Mouse (Mus musculus): ENCODE measurements around the gene Hist4h4. TPM values are rescaled to one million over a fixed set of nuclear protein-coding genes. Genes with fewer than 3 reads are reported as not detected.
"Not testable (repeated sequence)": the region's sequence is repeated elsewhere in the genome, so short reads cannot be mapped to it uniquely, and the experiment has no call there.

The Hist4h4 gene
- polyA plus RNA-seq, 1 experiment from 2014 or later, result 0.47 TPM

DNA sequence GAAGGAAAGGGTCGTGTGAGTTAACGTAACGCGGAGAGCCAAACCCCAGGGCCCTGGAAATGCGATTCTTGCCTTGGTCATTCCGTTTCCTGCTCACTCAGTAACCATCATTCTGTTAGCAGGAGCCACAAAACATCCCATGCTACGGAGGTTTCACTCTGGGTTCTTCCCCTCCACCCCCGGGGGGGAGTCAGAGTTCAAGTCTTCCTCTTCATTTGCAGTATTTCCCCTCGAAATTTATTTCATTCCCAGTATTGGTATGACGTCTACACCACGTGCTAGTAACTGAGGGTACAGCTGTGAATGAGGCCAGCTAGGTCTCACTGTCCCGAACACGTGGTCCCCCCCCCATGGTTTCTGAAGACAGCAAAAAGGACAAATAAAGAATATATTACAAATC is 5.5 kb upstream of the Hist4h4 start:
- Histone ChIP-seq H3K27me3 (replicated peaks; ENCODE audit: low read depth, poor library complexity, severe bottlenecking) (no peaks in the 10 kb centered on the region), H3K27ac (replicated peaks) (no peak overlapping the region), H3K36me3 (replicated peaks) (peaks cover 48% of the 10 kb centered on the region), H3K4me1 (peaks cover 27% of the 10 kb centered on the region), H3K4me3 (peak overlapping the region; percentile 88), H3K9me3 (no peaks in the 10 kb centered on the region)
- DNase-seq (ENCODE audit: low spot score), result no peak
- WGBS, result 70% methylated on average over 13 of the region's 13 CpGs

DNA sequence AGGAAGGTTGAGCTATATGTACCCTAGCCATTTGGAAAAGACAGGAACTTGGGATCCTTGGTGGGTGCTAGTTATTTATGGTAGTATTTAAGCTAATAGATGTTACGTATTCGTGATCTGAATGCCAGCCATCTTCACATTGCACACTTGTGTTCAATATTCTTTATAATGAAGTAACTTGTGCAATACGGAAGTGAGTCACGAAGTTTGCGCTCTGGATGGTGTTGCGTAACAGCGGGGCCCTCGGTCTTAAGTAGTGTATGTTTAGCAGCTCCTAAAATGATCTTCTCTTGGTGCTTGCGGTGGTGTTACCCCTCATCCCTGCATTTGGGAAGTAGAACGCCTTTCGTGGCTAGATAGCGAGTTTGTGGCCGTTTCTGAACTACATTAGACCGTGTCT is 4.9 kb upstream of the Hist4h4 start:
- no peaks in the 10 kb centered on the region for H3K27me3 ChIP-seq (replicated peaks; ENCODE audit: low read depth, poor library complexity, severe bottlenecking)
- peak overlapping the region; percentile 88 for H3K4me3 ChIP-seq
- H3K36me3 ChIP-seq (replicated peaks), result peaks cover 42% of the 10 kb centered on the region
- H3K27ac ChIP-seq (replicated peaks), result peak overlapping the region; percentile 84; the same call in 1 of the 2 replicates
- no peaks in the 10 kb centered on the region for H3K9me3 ChIP-seq
- peaks cover 28% of the 10 kb centered on the region for H3K4me1 ChIP-seq
- DNase-seq (ENCODE audit: low spot score), result no peak
- 40% methylated on average over 14 of the region's 14 CpGs for WGBS

DNA sequence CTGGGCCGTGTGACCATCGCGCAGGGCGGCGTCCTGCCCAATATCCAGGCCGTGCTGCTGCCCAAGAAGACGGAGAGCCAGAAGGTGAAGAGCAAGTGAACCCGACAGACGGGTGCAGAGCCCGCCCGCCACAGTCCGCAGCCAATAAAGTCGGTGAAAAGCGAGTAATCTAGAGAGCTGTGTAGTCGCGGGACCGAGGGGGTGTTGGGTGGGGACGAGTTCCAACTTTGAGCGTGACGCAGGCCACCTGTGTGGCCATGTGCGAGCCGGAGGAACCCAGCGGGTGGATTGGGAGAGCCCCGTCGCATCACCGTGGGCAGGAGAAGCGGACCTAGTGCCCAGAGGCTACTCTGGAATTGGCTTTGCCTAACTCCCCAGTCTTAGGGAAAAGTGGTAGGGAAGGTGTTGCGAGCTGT is 4.4 kb upstream of the Hist4h4 start:
- Histone ChIP-seq H3K36me3 (replicated peaks) (peaks cover 38% of the 10 kb centered on the region), H3K4me1 (peaks cover 28% of the 10 kb centered on the region), H3K4me3 (peak overlapping the region; percentile 88), H3K27ac (replicated peaks) (peak overlapping the region; percentile 84), H3K9me3 (no peaks in the 10 kb centered on the region), H3K27me3 (replicated peaks; ENCODE audit: low read depth, poor library complexity, severe bottlenecking) (no peaks in the 10 kb centered on the region)
- peak; percentile 44 for DNase-seq (ENCODE audit: low spot score)
- under 1% methylated on average over 28 of the region's 28 CpGs for WGBS

DNA sequence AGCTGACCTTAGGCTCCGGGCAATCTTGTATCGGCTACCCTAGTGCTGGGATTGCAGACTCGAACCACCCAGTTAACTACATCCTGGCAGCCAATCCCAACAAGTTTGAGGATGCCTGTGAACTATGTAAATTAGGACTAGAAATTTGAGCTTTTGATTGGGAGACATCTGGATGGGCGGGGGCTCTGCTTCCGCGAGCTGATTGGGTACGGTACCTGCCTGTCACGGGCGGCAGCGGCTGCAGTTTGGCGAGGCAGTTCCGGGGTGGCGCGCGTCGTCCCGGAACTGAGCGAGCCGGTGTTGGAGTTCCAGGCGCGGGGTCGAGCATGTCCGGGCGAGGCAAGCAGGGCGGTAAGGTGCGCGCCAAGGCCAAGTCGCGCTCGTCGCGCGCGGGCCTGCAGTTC is 3.8 kb upstream of the Hist4h4 start, which contains the start of gene H2afj:
H2afj (plus strand) TSS at position 231 of the 404 bp plus-strand sequence.
- DNase-seq (ENCODE audit: low spot score), result peak; percentile 98
- Histone ChIP-seq H3K9me3 (no peaks in the 10 kb centered on the region), H3K4me3 (peak within 1 kb of the TSS; percentile 88), H3K27me3 (replicated peaks; ENCODE audit: low read depth, poor library complexity, severe bottlenecking) (no peaks in the 10 kb centered on the region), H3K4me1 (peaks cover 33% of the 10 kb centered on the region), H3K27ac (replicated peaks) (peak within 1 kb of the TSS; percentile 87), H3K36me3 (replicated peaks) (peaks cover 31% of the 10 kb centered on the region)
- WGBS, result 0% methylated on average over 34 of the region's 34 CpGs

DNA sequence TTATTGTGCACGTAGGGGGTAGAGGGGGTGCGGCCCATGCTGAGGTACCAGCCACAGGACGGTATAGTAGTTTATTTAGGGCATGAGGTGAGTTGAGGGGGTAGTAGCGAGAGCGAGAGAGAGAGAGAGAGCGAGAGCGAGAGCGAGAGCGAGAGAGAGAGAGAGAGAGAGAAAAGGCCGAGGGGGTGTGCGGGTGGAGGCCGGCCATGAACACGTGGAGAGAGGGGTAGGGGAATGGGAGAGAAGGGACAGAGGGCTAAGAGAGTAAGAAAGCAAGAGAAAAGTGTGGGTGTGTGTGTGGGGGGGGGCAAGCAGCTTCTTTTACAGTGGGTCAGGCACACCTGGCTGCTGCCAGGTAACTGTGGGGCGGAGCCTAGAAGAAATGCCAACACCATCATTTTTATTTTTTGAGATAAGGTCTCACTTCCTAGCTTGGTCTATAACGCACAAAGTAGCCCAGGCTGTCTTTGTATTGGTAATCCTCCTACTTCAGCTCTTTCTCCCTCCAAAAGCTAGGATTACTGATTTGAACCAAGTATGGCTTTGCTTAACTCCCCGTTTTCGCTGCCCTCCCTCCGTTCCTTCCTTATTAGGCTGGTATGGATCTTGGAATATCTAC is 3.3 kb upstream of the Hist4h4 start:
- Histone ChIP-seq H3K27me3 (replicated peaks; ENCODE audit: low read depth, poor library complexity, severe bottlenecking) (no peaks in the 10 kb centered on the region), H3K9me3 (no peaks in the 10 kb centered on the region), H3K27ac (replicated peaks) (peak overlapping the region; percentile 87), H3K4me3 (peak overlapping the region; percentile 88), H3K36me3 (replicated peaks) (peaks cover 26% of the 10 kb centered on the region), H3K4me1 (peaks cover 36% of the 10 kb centered on the region)
- peak; percentile 54 for DNase-seq (ENCODE audit: low spot score)
- 30% methylated on average over 18 of the region's 18 CpGs for WGBS

DNA sequence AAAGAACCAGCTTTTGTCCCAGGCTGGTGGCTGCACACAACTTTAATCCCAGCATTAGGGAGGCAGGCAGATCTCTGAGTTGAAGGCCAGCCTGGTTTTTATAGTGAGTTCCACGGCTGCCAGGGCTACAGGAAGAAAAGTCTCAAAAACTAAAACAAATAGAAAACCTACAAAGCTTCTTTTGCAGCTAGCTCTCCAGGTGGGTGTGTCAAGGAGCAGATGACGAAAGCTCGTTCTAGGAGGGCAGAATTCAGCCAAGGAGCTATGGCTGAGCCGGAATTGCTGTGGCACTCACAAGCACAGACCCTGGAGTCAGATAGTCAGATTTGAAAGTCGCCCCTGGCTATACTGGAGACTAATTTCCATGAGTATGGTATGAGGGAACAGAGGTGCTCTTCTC is 2.6 kb upstream of the Hist4h4 start:
- Histone ChIP-seq H3K27ac (replicated peaks) (peak overlapping the region; percentile 87), H3K27me3 (replicated peaks; ENCODE audit: low read depth, poor library complexity, severe bottlenecking) (no peaks in the 10 kb centered on the region), H3K4me3 (no peak overlapping the region; the same call in 1 of the 2 replicates), H3K9me3 (no peaks in the 10 kb centered on the region), H3K36me3 (replicated peaks) (peaks cover 19% of the 10 kb centered on the region), H3K4me1 (peaks cover 36% of the 10 kb centered on the region)
- DNase-seq (ENCODE audit: low spot score), result no peak
- 62% methylated on average over 5 of the region's 5 CpGs for WGBS

DNA sequence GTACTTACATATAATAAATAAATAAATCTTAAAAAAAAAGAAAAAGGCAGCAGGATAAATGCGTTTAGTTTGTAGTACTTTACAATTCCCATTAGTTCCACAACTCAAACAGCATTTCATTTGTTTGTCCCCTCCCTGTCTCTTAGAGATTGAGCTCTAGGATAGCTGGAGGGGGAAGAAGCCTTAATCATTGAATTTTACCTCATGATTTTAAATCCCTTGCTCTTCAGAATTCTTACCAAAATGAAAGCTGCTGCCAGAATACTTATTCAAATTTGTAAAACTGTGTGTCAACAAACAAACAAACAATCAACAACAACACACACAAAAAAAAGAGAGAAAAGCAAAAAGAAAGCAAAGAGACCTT is 1.2 kb upstream of the Hist4h4 start:
- no peak overlapping the region for H3K27ac ChIP-seq (replicated peaks)
- peaks cover 36% of the 10 kb centered on the region for H3K4me1 ChIP-seq
- no peak overlapping the region for H3K4me3 ChIP-seq
- no peak for DNase-seq (ENCODE audit: low spot score)
- no peaks in the 10 kb centered on the region for H3K9me3 ChIP-seq
- H3K36me3 ChIP-seq (replicated peaks), result peaks cover 7% of the 10 kb centered on the region; the same call in 1 of the 2 replicates
- 83% methylated on average over 1 of the region's 1 CpGs for WGBS
- H3K27me3 ChIP-seq (replicated peaks; ENCODE audit: low read depth, poor library complexity, severe bottlenecking), result no peaks in the 10 kb centered on the region

DNA sequence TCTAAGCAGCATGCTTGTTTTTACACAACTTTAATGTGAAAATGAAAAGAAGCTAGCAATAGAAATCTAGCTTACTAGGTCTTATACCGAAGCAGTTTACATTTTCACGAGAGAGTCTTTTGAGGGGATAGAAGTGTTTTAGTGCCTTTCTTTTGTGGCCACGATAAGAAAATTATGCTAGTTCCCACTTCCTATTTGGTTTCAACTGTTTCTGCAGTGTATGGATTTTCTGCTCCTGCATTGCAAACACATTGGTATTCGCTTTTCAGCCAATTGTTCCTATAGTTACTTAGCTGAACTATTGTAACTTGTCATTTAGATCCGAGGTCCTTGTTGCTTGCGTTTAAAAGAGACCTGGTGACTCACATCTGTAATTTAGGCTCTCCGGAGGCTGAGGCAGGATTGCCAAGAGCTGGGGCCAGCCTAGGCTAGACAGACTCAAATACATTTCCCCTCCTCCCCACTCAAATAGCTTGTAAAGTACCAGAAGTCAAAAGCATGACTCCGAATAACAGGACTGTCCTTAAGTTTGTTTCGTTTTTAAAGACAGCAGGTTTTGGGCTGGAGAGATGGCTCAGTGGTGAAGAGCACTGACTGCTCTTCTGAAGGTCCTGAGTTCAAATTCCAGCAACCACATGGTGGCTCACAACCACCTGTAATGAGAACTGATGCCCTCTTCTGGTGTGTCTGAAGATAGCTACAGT is 642 bp upstream of the Hist4h4 start:
- peak overlapping the region; percentile 99 for H3K27ac ChIP-seq (replicated peaks)
- peaks cover 2% of the 10 kb centered on the region; the same call in 1 of the 2 replicates for H3K36me3 ChIP-seq (replicated peaks)
- no peak for DNase-seq (ENCODE audit: low spot score)
- no peaks in the 10 kb centered on the region for H3K27me3 ChIP-seq (replicated peaks; ENCODE audit: low read depth, poor library complexity, severe bottlenecking)
- 41% methylated on average over 9 of the region's 9 CpGs for WGBS
- H3K9me3 ChIP-seq, result no peaks in the 10 kb centered on the region
- peaks cover 36% of the 10 kb centered on the region for H3K4me1 ChIP-seq
- peak overlapping the region; percentile 74 for H3K4me3 ChIP-seq

DNA sequence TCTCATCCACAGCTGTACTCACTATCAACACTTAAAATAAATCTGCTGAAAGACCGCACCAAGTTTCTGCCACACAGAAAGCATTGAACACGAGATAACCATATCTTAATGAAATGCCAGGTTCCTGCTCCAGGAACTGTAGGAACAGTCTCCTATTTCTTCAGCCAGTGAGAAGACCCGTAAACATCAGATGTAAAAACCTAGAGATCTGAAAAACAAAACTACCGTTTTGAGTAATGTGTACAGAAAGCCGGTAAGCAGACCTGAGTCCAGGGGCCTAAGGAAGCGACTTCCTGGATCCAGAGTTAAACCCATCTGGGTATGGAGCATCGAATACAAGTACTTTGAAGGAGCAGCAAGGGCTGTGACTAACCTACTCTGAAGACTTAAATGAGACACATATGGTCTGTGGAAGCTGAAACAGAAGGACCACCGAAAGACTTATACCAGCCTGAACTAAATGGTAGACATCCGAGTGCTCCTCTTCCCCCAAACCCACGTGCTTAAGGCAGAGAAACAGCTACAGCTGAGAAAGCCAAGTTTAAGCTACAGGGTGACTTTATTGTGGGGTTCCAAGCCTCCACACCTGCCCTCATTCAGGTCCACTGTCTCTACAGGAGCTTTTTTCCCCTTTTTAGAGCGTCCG is 999 bp downstream of the Hist4h4 start:
- Histone ChIP-seq H3K4me1 (peaks cover 22% of the 10 kb centered on the region), H3K36me3 (replicated peaks) (no peaks in the 10 kb centered on the region), H3K27me3 (replicated peaks; ENCODE audit: low read depth, poor library complexity, severe bottlenecking) (no peaks in the 10 kb centered on the region), H3K27ac (replicated peaks) (peak overlapping the region; percentile 99), H3K9me3 (no peaks in the 10 kb centered on the region), H3K4me3 (peak overlapping the region; percentile 74)
- WGBS, result 23% methylated on average over 12 of the region's 12 CpGs
- DNase-seq (ENCODE audit: low spot score), result no peak

DNA sequence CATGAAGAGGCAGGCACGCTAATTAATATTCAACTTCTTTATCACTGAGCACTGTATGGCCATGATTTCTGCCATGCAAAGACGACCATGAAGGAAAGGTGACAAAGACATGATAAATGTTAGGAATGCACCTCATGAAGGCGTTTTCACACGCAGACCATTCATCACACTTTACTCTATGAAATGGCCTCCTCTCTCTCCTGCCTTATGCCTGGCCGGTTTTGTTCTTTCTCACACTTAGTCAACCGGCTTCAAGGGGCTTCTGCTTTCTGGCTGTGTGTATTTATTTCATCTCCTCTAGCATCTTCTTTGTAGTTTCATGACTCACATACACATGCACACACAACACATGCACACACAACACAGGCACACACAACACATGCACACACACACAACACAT is 2.9 kb downstream of the Hist4h4 start:
- 87% methylated on average over 6 of the region's 6 CpGs for WGBS
- DNase-seq (ENCODE audit: low spot score), result no peak
- Histone ChIP-seq H3K36me3 (replicated peaks) (no peaks in the 10 kb centered on the region), H3K27me3 (replicated peaks; ENCODE audit: low read depth, poor library complexity, severe bottlenecking) (no peaks in the 10 kb centered on the region), H3K9me3 (no peaks in the 10 kb centered on the region), H3K4me1 (peaks cover 14% of the 10 kb centered on the region), H3K4me3 (no peak overlapping the region), H3K27ac (replicated peaks) (no peak overlapping the region)

DNA sequence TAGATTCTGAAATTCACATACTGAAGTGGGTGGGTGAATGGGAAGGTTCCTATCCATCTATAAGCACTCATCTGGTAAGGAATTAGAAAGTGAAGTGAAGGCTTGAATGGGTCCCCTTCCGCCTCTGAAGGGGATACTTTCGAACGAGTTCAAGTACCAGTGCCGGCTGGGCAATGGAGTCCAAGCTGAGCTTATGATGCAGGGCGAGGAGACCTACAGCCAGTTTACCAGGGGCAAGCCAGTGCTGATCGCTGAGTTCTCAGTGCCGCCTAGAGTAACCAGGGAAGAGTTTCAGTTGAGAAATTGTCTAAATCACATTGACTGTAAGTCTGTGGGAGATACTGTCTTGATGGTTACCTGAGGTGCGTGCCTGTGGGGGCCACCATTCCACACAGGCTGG is 3.5 kb downstream of the Hist4h4 start:
- DNase-seq (ENCODE audit: low spot score), result no peak
- H3K27me3 ChIP-seq (replicated peaks; ENCODE audit: low read depth, poor library complexity, severe bottlenecking), result peaks cover 4% of the 10 kb centered on the region; the same call in 1 of the 2 replicates
- no peaks in the 10 kb centered on the region for H3K9me3 ChIP-seq
- H3K4me3 ChIP-seq, result no peak overlapping the region
- 93% methylated on average over 8 of the region's 8 CpGs for WGBS
- no peaks in the 10 kb centered on the region for H3K36me3 ChIP-seq (replicated peaks)
- H3K4me1 ChIP-seq, result peaks cover 14% of the 10 kb centered on the region
- H3K27ac ChIP-seq (replicated peaks), result no peak overlapping the region

DNA sequence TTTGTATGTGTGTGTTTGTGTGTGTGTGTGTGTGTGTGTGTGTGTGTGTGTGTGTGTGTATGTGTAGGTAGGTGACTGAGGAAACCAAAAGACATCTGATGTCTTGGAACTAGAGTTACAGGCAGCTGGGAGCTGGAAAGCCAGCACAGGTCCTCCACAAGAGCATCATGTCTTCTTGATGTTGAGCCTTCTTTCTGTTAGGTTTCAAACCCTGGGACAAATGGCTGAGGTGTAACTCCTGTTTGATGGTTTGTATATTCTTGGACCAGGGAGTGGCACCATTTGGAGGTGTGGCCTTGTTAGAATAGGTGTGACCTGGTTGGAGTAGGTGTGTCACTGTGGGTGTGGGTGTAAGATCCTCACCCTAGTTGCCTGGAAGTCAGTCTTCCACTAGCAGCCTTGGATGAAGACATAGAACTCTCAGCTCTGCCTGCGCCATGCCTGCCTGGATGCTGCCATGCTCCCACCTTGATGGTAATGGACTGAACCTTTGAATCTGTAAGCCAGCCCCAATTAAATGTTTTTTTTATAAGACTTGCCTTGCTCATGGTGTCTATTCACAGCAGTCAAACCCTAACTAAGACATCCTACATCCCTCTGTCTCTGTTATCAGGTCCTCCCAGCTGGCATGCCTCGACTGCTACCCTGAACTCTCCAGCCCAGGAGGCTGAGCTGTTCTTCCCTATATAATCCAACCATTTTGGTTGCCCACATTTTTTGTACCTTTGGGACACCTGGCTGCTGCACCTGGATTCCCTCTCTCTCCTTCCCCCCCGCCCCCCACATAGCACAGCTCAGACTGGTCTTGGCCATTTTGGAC is 6.1 kb downstream of the Hist4h4 start:
- H3K9me3 ChIP-seq; H3K4me3 ChIP-seq; H3K36me3 ChIP-seq (replicated peaks); DNase-seq (ENCODE audit: low spot score); H3K27ac ChIP-seq (replicated peaks): not testable (repeated sequence)
- H3K4me1 ChIP-seq, result peaks cover 18% of the 10 kb centered on the region
- WGBS, result 79% methylated on average over 3 of the region's 3 CpGs
- peaks cover 15% of the 10 kb centered on the region for H3K27me3 ChIP-seq (replicated peaks; ENCODE audit: low read depth, poor library complexity, severe bottlenecking)

Data from embryonic facial prominence, embryonic 10.5 days (tissue).